Mouse (Mus musculus) heart, embryonic 13.5 days (tissue): Measurements from ENCODE around the gene Dpp6. TPM values are rescaled to one million over a fixed set of nuclear protein-coding genes. Genes with fewer than 3 reads are reported as not detected.

ENCODE experiments used
- ATAC-seq: fragments of 200-750 bp; cut with Nextera tagmentation; 2 replicates; pipeline ENCODE4 v1.8.0; 2017; ENCODE audit warnings: moderate TSS enrichment; ENCODE audit not compliant: insufficient number of reproducible peaks, low FRiP score, low TSS enrichment; ENCODE audit errors: extremely low read depth
- H3K27ac ChIP-seq: fragments of 300-500 bp; sonication (generic); replicated peaks from 2 replicates; pipeline ENCODE4 v1.5.1; 2015; ENCODE audit warnings: moderate library complexity, mild to moderate bottlenecking, inconsistent platforms
- H3K27me3 ChIP-seq: fragments of 300-500 bp; sonication (generic); replicated peaks from 2 replicates; pipeline ENCODE4 v1.6.1; 2015; ENCODE audit warnings: mild to moderate bottlenecking, inconsistent platforms
- H3K36me3 ChIP-seq: fragments of 300-500 bp; sonication (generic); 2 replicates; pipeline ENCODE4 v1.6.1; 2015; ENCODE audit warnings: mild to moderate bottlenecking, inconsistent platforms
- H3K4me1 ChIP-seq: fragments of 300-500 bp; sonication (generic); 2 replicates; pipeline ENCODE4 v1.6.1; 2015; ENCODE audit warnings: inconsistent platforms
- H3K4me2 ChIP-seq: fragments of 300-500 bp; sonication (generic); 2 replicates; pipeline ENCODE4 v1.6.1; 2015; ENCODE audit warnings: inconsistent platforms, mild to moderate bottlenecking, moderate library complexity
- H3K4me3 ChIP-seq: fragments of 300-500 bp; sonication (generic); 2 replicates; pipeline ENCODE4 v1.5.1; 2015; ENCODE audit warnings: moderate library complexity, mild to moderate bottlenecking, inconsistent platforms
- H3K9ac ChIP-seq: fragments of 300-500 bp; sonication (generic); 2 replicates; pipeline ENCODE4 v1.6.1; 2015; ENCODE audit warnings: inconsistent platforms, mild to moderate bottlenecking, moderate library complexity
- H3K9me3 ChIP-seq: fragments of 300-500 bp; sonication (generic); 2 replicates; pipeline ENCODE4 v1.6.1; 2016; ENCODE audit warnings: inconsistent platforms
- WGBS: fragments of 180-500 bp; shearing (Covaris S2); methylation state at CpG from one replicate; pipeline ENCODE4 v1.1.7; 2015; ENCODE audit warnings: mixed read lengths; 5-methylcytosine and 5-hydroxymethylcytosine counted together
- polyA plus RNA-seq: library from polyadenylated mRNA; unstranded; fragments of >200 nt; fragmentation: Nextera tagmentation; extraction: Ambion mirVana; gene quantifications from 2 replicates; pipeline ENCODE4 v1.2.1, GENCODE M21; 2015

Gene Dpp6
- polyA plus RNA-seq, 1 experiment from 2014 or later, result 0.52 TPM

DNA sequence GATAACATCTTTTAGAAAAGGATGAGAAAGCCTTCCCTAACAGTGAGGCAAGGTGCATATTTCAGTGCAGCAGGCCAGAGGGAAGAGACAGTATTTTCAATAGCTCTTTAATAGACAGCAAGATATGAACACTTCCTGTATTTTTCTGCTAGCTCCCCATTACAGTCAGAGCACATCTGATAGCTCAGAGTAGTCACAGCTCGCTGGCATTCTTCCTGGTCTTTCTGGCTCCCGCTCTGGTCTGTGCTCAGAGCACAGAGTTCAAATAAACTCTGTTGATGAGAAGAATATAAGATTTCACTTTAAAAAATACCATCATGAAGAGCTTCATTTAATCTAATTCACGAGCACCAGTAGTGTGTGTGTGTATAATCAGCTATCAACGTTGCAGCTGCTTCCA lies 249.8 kb downstream of the Dpp6 start:
- H3K9ac ChIP-seq, result no peak overlapping the region
- H3K36me3 ChIP-seq, result no peaks in the 10 kb centered on the region
- H3K9me3 ChIP-seq, result no peaks in the 10 kb centered on the region
- 73% methylated on average over 4 of the region's 4 CpGs for WGBS
- no peaks in the 10 kb centered on the region for H3K4me1 ChIP-seq
- no peak overlapping the region for H3K4me3 ChIP-seq
- H3K27ac ChIP-seq, result no peak overlapping the region
- H3K27me3 ChIP-seq, result no peaks in the 10 kb centered on the region
- no peak overlapping the region for H3K4me2 ChIP-seq
- no peak for ATAC-seq

DNA sequence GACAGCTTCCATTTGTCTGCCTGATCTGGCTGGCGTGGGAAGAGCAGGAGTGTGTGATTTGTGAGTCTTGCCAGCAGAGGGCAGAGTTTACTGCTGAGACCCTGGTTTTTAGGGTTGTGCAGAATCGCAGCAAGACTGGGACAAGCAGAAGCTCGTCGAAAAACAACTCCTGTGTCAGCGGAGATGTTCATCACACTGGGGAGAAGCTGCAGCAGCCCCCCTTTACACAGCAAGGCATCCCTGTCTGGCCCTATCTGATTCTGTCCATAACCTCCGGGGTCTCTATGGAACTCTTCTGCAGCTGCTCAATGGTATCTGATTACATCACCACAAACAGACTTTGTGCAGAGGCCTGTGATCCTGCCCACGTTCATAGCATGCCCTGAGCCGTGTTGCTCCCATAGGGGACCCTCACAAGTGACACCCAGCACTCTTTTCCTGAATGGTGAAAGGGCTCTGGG lies 258.2 kb downstream of the Dpp6 start:
- ATAC-seq, result no peak
- Histone ChIP-seq H3K4me2 (no peak overlapping the region), H3K9ac (no peak overlapping the region), H3K27me3 (no peaks in the 10 kb centered on the region), H3K4me1 (no peaks in the 10 kb centered on the region), H3K27ac (no peak overlapping the region), H3K9me3 (no peaks in the 10 kb centered on the region), H3K36me3 (no peaks in the 10 kb centered on the region), H3K4me3 (no peak overlapping the region)
- 23% methylated on average over 8 of the region's 8 CpGs for WGBS

DNA sequence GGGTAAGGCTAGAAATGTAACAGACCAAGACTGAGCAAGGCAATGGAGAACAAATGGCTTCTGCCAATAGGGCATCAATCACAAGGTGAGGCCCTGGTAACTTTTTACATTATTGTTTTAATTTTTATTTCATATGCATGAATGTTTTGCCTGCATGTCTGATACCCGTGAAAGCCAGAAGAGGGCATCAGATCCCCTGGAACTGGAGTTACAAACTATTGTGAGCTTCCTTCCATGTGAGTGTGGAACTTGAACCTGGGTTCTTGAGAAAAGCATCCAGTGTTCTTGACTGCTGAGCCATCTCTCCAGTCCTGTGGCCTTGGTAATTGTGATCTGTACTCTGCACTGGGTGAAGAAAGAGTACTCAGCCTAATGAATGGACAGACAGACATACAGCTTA lies 259.0 kb downstream of the Dpp6 start:
- Histone ChIP-seq H3K4me2 (no peak overlapping the region), H3K27ac (no peak overlapping the region), H3K4me3 (no peak overlapping the region), H3K4me1 (no peaks in the 10 kb centered on the region), H3K27me3 (no peaks in the 10 kb centered on the region), H3K9me3 (no peaks in the 10 kb centered on the region), H3K9ac (no peak overlapping the region), H3K36me3 (no peaks in the 10 kb centered on the region)
- WGBS, result 37% methylated on average over 1 of the region's 1 CpGs
- no peak for ATAC-seq

GRCm38 (mm10) chr5:27077821-27078220 lies 260.8 kb downstream of the Dpp6 start:
- H3K4me3 ChIP-seq, result no peak overlapping the region
- no peaks in the 10 kb centered on the region for H3K9me3 ChIP-seq
- no peak overlapping the region for H3K4me2 ChIP-seq
- H3K4me1 ChIP-seq, result no peaks in the 10 kb centered on the region
- H3K27me3 ChIP-seq, result no peaks in the 10 kb centered on the region
- 39% methylated on average over 1 of the region's 1 CpGs for WGBS
- no peak overlapping the region for H3K27ac ChIP-seq
- no peak for ATAC-seq
- no peaks in the 10 kb centered on the region for H3K36me3 ChIP-seq
- H3K9ac ChIP-seq, result no peak overlapping the region

GRCm38 (mm10) chr5:27081275-27081674 lies 264.3 kb downstream of the Dpp6 start:
- 63% methylated on average over 1 of the region's 1 CpGs for WGBS
- H3K4me2 ChIP-seq, result no peak overlapping the region
- H3K4me1 ChIP-seq, result no peaks in the 10 kb centered on the region
- no peak overlapping the region for H3K4me3 ChIP-seq
- no peak for ATAC-seq
- no peaks in the 10 kb centered on the region for H3K36me3 ChIP-seq
- no peaks in the 10 kb centered on the region for H3K9me3 ChIP-seq
- no peaks in the 10 kb centered on the region for H3K27me3 ChIP-seq
- no peak overlapping the region for H3K27ac ChIP-seq
- no peak overlapping the region for H3K9ac ChIP-seq

GRCm38 (mm10) chr5:27083762-27084161 lies 266.8 kb downstream of the Dpp6 start:
- Histone ChIP-seq H3K36me3 (no peaks in the 10 kb centered on the region), H3K9ac (no peak overlapping the region), H3K27ac (no peak overlapping the region), H3K27me3 (no peaks in the 10 kb centered on the region), H3K4me1 (no peaks in the 10 kb centered on the region), H3K9me3 (no peaks in the 10 kb centered on the region), H3K4me2 (no peak overlapping the region), H3K4me3 (no peak overlapping the region)
- WGBS, result 59% methylated on average over 4 of the region's 4 CpGs
- ATAC-seq, result no peak

- H3K4me2 ChIP-seq, result no peak overlapping the region
- H3K27me3 ChIP-seq, result no peaks in the 10 kb centered on the region
- H3K9me3 ChIP-seq, result no peaks in the 10 kb centered on the region
- H3K9ac ChIP-seq, result no peak overlapping the region
- ATAC-seq, result no peak
- H3K4me3 ChIP-seq, result no peak overlapping the region
- H3K36me3 ChIP-seq, result no peaks in the 10 kb centered on the region
- H3K4me1 ChIP-seq, result no peaks in the 10 kb centered on the region
- WGBS, result 83% methylated on average over 1 of the region's 1 CpGs
- H3K27ac ChIP-seq, result no peak overlapping the region
These were observed 291.2 kb downstream of the Dpp6 start for GRCm38 (mm10) chr5:27108221-27108620.

DNA sequence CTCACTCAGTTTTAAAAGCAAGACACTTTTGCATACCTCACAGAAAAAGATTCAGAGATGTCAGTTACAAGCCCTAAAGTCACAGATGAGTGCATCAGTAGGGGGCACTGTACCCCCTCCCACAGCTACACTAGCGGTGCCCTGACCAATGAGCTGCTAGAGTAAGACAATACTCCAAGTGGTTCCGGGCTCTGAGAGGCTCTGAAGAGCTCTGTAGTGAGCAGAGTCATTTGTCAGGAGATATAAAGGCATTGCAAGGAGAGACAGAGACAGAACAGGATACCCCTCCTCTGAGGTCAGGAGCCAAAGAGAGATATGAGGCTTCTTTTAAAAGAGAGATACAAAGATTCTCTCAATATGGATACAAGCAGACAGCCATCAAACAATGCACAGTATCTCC lies 305.5 kb downstream of the Dpp6 start:
- Histone ChIP-seq H3K27ac (no peak overlapping the region), H3K4me1 (no peaks in the 10 kb centered on the region), H3K27me3 (no peaks in the 10 kb centered on the region), H3K9me3 (no peaks in the 10 kb centered on the region), H3K4me2 (no peak overlapping the region), H3K4me3 (no peak overlapping the region), H3K9ac (no peak overlapping the region), H3K36me3 (no peaks in the 10 kb centered on the region)
- ATAC-seq, result no peak
- WGBS, result 31% methylated on average over 2 of the region's 2 CpGs

- no peak overlapping the region for H3K27ac ChIP-seq
- H3K9ac ChIP-seq, result no peak overlapping the region
- H3K9me3 ChIP-seq, result no peaks in the 10 kb centered on the region
- no peaks in the 10 kb centered on the region for H3K36me3 ChIP-seq
- H3K4me1 ChIP-seq, result no peaks in the 10 kb centered on the region
- H3K4me3 ChIP-seq, result no peak overlapping the region
- no peak for ATAC-seq
- no peak overlapping the region for H3K4me2 ChIP-seq
- 65% methylated on average over 2 of the region's 2 CpGs for WGBS
- no peaks in the 10 kb centered on the region for H3K27me3 ChIP-seq
These were observed 305.9 kb downstream of the Dpp6 start for GRCm38 (mm10) chr5:27122944-27123343.

DNA sequence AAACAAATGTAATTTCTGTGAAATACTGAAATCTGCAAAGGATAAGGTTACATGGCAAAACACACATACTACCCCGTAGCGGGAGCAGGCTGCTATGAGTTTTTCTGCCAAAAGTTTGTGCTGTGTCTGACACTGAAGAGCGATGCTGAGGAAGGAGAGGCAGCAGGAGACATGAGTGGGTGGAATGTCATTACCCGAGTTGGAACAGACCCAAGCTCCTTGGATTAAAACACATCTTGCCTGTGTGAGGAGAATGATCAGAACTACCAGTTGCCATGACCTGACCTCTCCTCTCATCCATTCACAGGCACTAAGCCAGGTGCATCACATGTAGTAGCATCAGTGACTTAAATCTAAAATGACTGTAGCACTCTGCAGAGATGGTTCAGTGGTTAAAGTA lies 309.0 kb downstream of the Dpp6 start:
- H3K9ac ChIP-seq, result no peak overlapping the region
- no peak overlapping the region for H3K4me2 ChIP-seq
- H3K9me3 ChIP-seq, result no peaks in the 10 kb centered on the region
- no peaks in the 10 kb centered on the region for H3K36me3 ChIP-seq
- H3K27ac ChIP-seq, result no peak overlapping the region
- no peak for ATAC-seq
- H3K4me3 ChIP-seq, result no peak overlapping the region
- WGBS, result 69% methylated on average over 4 of the region's 4 CpGs
- no peaks in the 10 kb centered on the region for H3K4me1 ChIP-seq
- H3K27me3 ChIP-seq, result no peaks in the 10 kb centered on the region

GRCm38 (mm10) chr5:27133196-27133595 lies 316.2 kb downstream of the Dpp6 start:
- Histone ChIP-seq H3K4me3 (no peak overlapping the region), H3K9ac (no peak overlapping the region), H3K27ac (no peak overlapping the region), H3K4me2 (no peak overlapping the region), H3K4me1 (no peaks in the 10 kb centered on the region), H3K9me3 (no peaks in the 10 kb centered on the region), H3K36me3 (no peaks in the 10 kb centered on the region), H3K27me3 (no peaks in the 10 kb centered on the region)
- WGBS, result 64% methylated on average over 3 of the region's 3 CpGs
- ATAC-seq, result no peak

DNA sequence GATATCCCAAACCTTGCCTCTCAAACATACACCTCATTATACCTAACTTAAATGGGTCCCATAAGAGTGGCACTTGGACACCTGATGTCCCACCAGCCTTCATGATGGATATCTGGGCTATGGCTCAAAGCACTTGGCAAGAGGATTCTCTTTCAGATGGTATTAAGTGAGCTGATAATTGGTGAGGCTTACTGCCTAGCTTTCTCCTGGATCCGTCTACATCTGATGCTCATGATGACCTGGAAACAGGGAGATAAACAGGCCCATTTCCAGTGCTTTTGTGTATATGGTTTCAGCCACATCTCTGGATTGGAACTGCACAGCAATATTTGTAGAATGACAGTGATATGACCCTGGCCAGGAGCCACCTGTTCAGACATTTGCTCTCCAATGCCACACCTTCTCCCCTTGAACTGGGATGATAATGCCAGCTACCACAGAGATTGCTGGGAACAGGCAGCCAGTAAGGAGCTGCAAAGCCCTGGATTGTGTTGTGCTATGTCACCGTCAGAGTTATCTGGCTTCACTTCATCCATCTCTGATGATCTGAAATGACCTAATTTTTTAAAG lies 317.5 kb downstream of the Dpp6 start:
- Histone ChIP-seq H3K36me3 (no peaks in the 10 kb centered on the region), H3K4me3 (no peak overlapping the region), H3K9me3 (no peaks in the 10 kb centered on the region), H3K4me2 (no peak overlapping the region), H3K9ac (no peak overlapping the region), H3K27me3 (no peaks in the 10 kb centered on the region), H3K27ac (no peak overlapping the region), H3K4me1 (no peaks in the 10 kb centered on the region)
- no peak for ATAC-seq
- 68% methylated on average over 2 of the region's 2 CpGs for WGBS
